Mouse (Mus musculus) adrenal gland, postnatal 25 days (tissue): ENCODE results near the gene Mturn. TPM values are rescaled to one million over a fixed set of nuclear protein-coding genes. Genes with fewer than 3 reads are reported as not detected.

Experiments used
- DNase-seq: peaks from one replicate; pipeline ENCODE4 v3.0.0; 2021; ENCODE audit warnings: mixed read lengths
- total RNA-seq: library from RNA; stranded (reverse); gene quantifications from 2 replicates; pipeline ENCODE4 v1.2.3, GENCODE M21; 2021

Mturn gene
- total RNA-seq, 1 experiment from 2014 or later = 20.6 TPM

- no peak for DNase-seq
These were observed 17.5 kb downstream of the Mturn start for GRCm38 (mm10) chr6:54698691-54699476.

GRCm38 (mm10) chr6:54699477-54700056 is 18.1 kb downstream of the Mturn start:
- DNase-seq = peak; percentile 82

- no peak for DNase-seq
These were observed 19.1 kb downstream of the Mturn start for GRCm38 (mm10) chr6:54700516-54700915.

GRCm38 (mm10) chr6:54701901-54702300 is 20.5 kb downstream of the Mturn start:
- no peak for DNase-seq

GRCm38 (mm10) chr6:54703633-54704538 is 22.5 kb downstream of the Mturn start:
- DNase-seq = no peak

GRCm38 (mm10) chr6:54704539-54704845 is 23.1 kb downstream of the Mturn start:
- no peak for DNase-seq

- no peak for DNase-seq
These were observed 23.4 kb downstream of the Mturn start for GRCm38 (mm10) chr6:54704847-54705246.

GRCm38 (mm10) chr6:54705387-54705909 is 24.0 kb downstream of the Mturn start:
- DNase-seq = no peak

- no peak for DNase-seq
These were observed 24.7 kb downstream of the Mturn start for GRCm38 (mm10) chr6:54706099-54706498.

GRCm38 (mm10) chr6:54706611-54707172 is 25.3 kb downstream of the Mturn start:
- DNase-seq = no peak

GRCm38 (mm10) chr6:54708646-54709045 is 27.2 kb downstream of the Mturn start:
- DNase-seq = no peak

- DNase-seq = no peak
These were observed 34.3 kb downstream of the Mturn start for GRCm38 (mm10) chr6:54715697-54716096.

GRCm38 (mm10) chr6:54718779-54719685 is 37.6 kb downstream of the Mturn start:
- no peak for DNase-seq

GRCm38 (mm10) chr6:54719686-54720310 is 38.4 kb downstream of the Mturn start:
- DNase-seq = peak; percentile 22

GRCm38 (mm10) chr6:54720512-54721251 is 39.3 kb downstream of the Mturn start:
- peak; percentile 12 for DNase-seq

GRCm38 (mm10) chr6:54721252-54721635 is 39.8 kb downstream of the Mturn start:
- no peak for DNase-seq

GRCm38 (mm10) chr6:54726309-54726708 is 44.9 kb downstream of the Mturn start:
- DNase-seq = no peak

GRCm38 (mm10) chr6:54726796-54727195 is 45.4 kb downstream of the Mturn start:
- DNase-seq = no peak

GRCm38 (mm10) chr6:54727416-54727815 is 46.0 kb downstream of the Mturn start:
- no peak for DNase-seq

- DNase-seq = no peak
These were observed 48.2 kb downstream of the Mturn start for GRCm38 (mm10) chr6:54729451-54730105.
